Mouse (Mus musculus) embryo, embryonic 9.5 days (tissue): ENCODE results near the gene Fam78a.

Experiments
- DNase-seq: peaks from one replicate; pipeline ENCODE4 v3.0.0-alpha.2; 2017; ENCODE audit errors: extremely low spot score

Fam78a gene

DNA sequence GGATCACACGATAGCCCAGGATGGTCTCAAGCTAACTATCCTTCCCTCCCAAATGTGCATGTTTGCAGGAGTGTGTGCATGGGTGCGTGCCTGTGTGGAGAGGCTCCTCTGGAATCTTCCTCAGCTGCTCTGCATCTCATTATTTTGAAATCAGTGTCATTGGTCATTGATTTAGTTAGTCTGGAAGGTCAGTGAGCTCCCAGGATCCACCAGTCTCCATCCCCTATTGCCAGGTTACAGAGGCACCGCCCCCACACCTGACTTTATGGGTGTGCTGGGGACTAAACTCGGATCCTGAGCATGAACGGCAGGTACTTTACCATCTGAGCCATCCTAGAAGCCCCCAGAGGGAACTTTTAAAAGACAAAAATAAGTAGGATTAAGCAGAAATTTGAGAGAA is 18.3 kb upstream of the Fam78a start:
- DNase-seq = no peak

- DNase-seq = no peak
These were observed 11.4 kb upstream of the Fam78a start for GRCm38 (mm10) chr2:32096122-32096420.

GRCm38 (mm10) chr2:32095351-32096121 is 10.9 kb upstream of the Fam78a start, which contains the start of gene Plpp7:
Gene Plpp7 (plus strand): TSS chr2:32095528.
- DNase-seq = peak; percentile 62

GRCm38 (mm10) chr2:32094001-32094707 is 9.5 kb upstream of the Fam78a start:
- no peak for DNase-seq

GRCm38 (mm10) chr2:32091956-32092355 is 7.3 kb upstream of the Fam78a start:
- no peak for DNase-seq

- DNase-seq = no peak
These were observed 5.5 kb upstream of the Fam78a start for GRCm38 (mm10) chr2:32090145-32090544.

- DNase-seq = no peak
These were observed 4.9 kb upstream of the Fam78a start for GRCm38 (mm10) chr2:32089606-32090005.

DNA sequence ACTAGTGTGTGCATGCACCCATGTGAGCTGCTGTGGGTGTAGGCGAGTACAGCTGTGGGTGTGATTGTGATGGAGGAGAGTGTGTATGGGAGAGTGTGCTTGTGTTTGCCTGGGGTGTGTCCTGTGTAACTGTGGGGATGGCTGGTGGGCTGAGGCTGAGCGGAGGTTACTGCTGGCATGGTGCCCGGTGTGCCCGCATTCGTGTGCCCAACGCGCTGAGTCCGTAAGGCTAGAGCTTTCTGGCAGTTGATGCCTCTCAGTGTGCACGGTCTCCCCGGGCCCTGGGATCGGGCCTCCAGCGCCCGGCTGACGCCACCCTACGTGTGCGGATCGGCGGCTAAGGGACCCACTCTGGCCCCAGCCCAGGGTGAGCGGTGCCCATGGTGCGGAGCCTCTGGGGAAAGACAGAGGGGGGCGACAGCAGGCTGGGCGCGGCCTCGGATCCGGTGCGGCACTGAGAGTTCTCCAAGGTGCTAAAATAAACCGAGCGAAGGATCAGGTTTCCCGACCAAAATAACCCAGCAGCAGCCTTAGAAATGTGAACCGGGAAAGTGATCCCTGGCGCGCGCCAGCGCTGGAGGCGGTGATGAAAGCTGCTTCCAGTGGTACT is 3.8 kb upstream of the Fam78a start:
- DNase-seq = peak; percentile 48

DNA sequence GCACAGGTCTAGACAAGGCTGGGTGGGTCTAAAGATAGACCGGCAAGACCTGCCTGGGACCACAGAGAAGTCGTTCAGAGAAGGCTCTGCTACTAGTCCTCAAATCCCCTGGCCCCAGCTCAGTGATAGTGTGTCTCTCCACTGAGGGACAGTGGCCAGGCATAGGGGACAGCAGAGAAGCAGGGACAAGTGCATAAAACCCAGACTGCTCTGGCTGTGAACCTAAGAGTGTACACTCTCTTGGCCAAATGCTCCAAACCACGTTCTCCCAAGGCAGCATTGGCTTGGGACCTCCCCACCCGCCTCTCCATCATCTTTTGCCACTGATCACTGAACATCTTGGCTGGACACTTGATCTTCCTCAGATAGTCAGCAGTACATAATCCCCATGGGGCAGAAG is 2.9 kb upstream of the Fam78a start:
- no peak for DNase-seq

DNA sequence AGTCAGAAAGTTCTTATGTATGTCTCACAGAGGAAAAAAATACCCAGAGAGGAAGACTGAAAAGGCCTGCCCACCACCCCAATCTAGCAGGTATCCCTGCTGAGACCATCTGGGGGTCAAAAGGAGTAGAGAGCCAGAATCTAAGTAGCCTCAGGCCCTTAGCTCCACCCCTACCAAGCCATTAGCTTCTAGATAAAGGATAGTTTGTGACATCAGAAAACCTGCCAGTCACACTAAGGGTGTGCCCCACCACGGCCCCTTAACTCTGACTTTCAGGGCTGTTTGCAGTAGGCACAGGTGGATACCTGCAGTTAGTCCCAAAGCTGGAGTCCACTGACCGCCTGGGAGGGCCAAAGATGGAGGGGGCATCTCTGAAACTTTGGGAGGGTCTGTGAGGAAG is 574 bp upstream of the Fam78a start:
- no peak for DNase-seq

DNA sequence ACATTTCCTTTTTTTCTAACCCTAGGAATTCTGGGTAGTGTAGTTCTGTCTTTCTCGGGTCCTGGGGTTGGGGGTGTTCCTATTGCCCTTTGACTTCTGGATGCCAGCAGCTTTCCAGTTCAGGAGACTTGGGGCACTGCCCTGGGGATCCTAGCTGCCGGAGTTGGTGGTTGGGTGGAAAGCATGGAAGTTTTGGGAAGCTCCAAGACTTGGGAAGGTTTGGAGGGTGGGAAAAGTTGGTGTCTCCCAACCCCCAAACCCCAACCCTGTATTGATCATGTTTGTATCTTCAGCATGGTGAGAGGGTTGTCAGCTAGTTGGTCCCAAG is 179 bp upstream of the Fam78a start:
- no peak for DNase-seq

- DNase-seq = peak; percentile 55
These were observed 1.3 kb downstream of the Fam78a start for GRCm38 (mm10) chr2:32083159-32084011.

GRCm38 (mm10) chr2:32082229-32082628 is 2.4 kb downstream of the Fam78a start:
- no peak for DNase-seq

DNA sequence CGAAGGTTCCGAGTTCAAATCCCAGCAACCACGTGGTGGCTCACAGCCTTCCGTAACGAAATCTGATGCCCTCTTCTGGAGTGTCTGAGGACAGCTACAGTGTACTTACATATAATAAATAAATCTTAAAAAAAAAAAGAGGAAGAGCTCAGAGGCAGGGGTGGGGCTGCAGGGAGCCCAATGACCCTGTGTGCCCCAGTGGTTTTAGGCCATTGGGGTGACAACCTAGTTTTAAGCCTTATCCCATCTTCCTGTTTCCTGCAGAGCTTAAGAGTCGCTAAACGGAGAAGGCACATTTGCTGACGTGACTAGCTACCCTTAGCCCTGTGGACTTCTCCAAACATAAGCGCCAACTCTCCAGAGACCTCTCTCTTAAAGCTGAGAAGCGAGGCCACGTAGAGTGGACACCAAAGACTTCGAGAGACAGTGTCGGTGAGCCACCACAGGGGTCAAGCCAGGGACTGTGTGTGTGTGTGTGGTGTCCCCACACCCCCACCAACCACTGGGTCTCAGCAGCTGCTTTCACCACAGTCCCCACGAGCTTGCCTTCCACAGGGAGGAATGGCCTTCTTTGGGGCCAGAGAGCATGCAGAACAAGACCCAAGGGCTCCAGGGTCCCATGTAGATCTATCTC is 3.2 kb downstream of the Fam78a start:
- DNase-seq = no peak

- no peak for DNase-seq
These were observed 4.0 kb downstream of the Fam78a start for GRCm38 (mm10) chr2:32080681-32081080.

DNA sequence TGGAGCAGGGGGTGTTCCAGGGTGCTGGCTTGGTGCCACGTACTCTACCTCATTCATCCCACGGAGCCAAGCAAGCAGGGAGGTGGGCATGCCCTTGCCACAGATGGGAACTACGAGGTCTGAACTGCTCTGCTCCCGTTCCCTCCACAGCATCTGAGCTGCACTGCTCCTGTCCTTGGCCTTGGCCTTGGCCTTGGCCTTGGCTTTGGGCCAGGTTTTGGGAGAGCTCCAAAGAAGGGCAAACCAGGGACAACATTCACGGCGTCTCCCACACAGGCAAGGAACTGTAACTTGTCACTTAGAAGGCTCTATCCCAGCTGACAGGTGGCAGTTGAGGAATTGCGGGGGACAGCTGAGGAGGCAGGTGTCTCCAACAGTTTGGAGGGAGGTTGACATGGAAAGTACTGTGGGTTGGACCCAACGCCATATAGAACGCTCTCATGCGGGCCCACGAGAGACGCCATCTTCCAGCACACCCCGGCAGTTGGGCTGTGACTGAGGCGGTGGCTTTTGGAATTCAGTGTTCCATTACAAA is 5.4 kb downstream of the Fam78a start:
- DNase-seq = no peak

- no peak for DNase-seq
These were observed 6.1 kb downstream of the Fam78a start for GRCm38 (mm10) chr2:32078522-32078921.

DNA sequence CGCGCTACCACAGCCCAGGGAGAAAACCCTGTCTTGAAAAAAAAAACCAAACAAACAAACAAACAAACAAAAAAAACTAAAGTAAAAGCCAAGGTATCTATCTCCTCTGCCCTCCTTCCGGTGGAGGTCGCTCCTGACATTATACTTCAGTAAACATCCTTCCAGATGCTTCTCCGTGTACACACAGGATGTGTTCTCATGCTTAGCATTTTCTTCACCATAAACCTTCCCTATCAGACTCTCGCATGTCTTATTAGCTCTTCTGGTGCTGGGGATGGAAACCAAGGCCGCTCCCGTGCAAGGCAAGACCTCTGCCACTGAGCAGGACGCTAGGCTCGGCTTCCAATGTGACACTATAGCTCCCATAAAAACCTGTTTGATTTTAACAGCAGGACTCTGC is 6.9 kb downstream of the Fam78a start:
- no peak for DNase-seq

DNA sequence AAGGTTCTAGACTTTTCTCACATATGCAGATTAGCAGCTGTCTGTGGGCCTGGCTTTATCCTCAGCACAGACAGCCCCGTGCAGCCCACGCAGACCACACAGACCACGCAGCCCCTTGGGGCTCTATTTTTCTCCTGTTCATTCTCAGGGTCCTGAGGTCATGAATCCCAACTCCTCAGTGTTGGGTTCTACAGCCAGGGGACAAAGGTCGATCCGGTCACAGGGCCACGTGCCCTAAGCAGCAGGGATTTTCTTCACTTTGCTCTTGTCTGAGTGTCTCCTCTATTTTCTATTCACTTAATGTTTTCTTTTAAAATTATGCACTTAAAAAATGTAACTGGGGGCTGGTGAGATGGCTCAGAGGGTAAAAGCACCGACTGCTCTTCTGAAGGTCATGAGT is 9.3 kb downstream of the Fam78a start:
- no peak for DNase-seq

DNA sequence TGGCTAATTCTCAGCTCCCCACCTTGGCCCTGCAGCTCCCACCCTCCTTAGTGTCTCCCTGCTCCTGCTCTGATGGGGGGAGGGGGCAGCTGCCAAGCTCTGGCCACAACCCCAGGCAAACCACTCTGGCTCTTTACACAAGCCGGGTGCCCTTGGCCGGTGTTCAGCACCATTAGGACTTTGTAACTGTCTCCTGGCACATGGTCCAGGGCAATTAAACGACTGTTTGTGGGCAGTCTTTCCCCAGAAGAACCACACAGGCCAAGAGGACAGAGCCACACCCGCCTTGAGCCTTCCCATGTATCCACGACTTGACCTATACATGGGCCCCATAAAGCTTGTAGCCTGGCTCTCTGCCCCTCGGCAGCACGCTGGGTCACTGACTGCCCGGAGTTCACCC is 10.3 kb downstream of the Fam78a start:
- no peak for DNase-seq

DNA sequence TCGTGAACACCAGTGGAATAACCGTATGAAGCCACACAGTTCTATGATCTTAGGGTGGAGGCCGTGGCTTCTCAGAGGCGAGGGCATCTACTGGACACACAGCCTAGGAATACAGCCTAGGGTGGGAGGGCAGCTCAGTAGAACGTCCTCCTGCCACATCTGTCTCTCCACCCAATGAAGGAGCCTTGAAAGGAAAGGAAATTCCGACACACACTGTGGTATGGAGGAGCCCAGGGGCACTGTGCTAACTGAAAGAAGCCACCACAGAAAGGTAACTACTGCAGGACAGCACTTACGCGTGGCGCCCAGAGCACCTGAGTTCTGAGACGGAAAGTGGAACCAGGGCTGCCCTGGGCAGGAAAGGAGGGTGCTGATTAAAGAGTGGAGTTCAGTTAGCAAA is 13.9 kb downstream of the Fam78a start:
- no peak for DNase-seq
